Mouse (Mus musculus): ENCODE measurements around the gene Htra2.

DNA sequence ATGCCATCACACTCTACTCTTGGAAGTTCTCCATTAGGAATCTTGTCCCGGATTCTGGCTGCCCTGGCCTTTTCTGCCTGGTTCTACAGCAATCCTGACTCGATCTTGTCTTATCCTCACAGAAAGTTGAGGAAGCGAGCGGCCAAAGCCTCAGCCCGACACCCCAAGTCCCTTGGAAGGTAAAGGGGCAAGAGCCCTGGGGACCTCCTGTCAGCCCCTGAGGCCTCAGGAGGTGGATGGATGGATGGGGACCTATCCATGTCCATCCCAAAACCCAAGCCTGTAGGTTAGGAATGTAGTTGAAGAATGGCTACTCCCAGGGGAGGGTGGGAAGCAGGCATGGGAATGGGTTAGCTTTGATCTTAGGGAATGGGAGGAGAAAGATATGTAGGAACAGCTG, 11.1 kb downstream of the Htra2 start:
- no peak for TF ChIP-seq POLR2A (IDR thresholded peaks at IDR 0.05; ENCODE audit: low read depth, low read length)
- no peak for TF ChIP-seq CTCF (IDR thresholded peaks at IDR 0.05; ENCODE audit: borderline replicate concordance, insufficient read depth, low read length)

Measured in embryonic fibroblast, embryonic 13.5 days (primary cell).